Mouse (Mus musculus) embryonic facial prominence, embryonic 14.5 days (tissue): Measurements from ENCODE around the gene Pitpnc1. TPM values are rescaled to one million over a fixed set of nuclear protein-coding genes. Genes with fewer than 3 reads are reported as not detected.

Experiments used
- ATAC-seq: fragments of 200-750 bp; cut with Nextera tagmentation; 2 replicates; pipeline ENCODE4 v1.8.0; 2017; ENCODE audit warnings: low read depth, moderate number of reproducible peaks, moderate TSS enrichment
- DNase-seq: peaks from one replicate; pipeline ENCODE4 v3.0.0-alpha.2; 2015; ENCODE audit warnings: low spot score
- H3K27ac ChIP-seq: fragments of 300-500 bp; sonication (generic); replicated peaks from 2 replicates; pipeline ENCODE4 v1.5.1; 2014; ENCODE audit warnings: low read depth, mild to moderate bottlenecking, low read length, moderate library complexity
- H3K27me3 ChIP-seq: fragments of 300-500 bp; sonication (generic); replicated peaks from 2 replicates; pipeline ENCODE4 v1.6.1; 2014; ENCODE audit warnings: low read length; ENCODE audit not compliant: control insufficient read depth, insufficient read depth
- H3K36me3 ChIP-seq: fragments of 300-500 bp; sonication (generic); 2 replicates; pipeline ENCODE4 v1.6.1; 2014; ENCODE audit warnings: low read length, mixed read lengths; ENCODE audit not compliant: control insufficient read depth, insufficient read depth
- H3K4me1 ChIP-seq: fragments of 300-500 bp; sonication (generic); 2 replicates; pipeline ENCODE4 v1.6.1; 2014; ENCODE audit warnings: antibody characterized with exemption, low read length; ENCODE audit not compliant: control insufficient read depth, insufficient read depth
- H3K4me2 ChIP-seq: fragments of 300-500 bp; sonication (generic); 2 replicates; pipeline ENCODE4 v1.6.1; 2014; ENCODE audit warnings: low read depth, mild to moderate bottlenecking, low read length, moderate library complexity, mixed read lengths
- H3K4me3 ChIP-seq: fragments of 300-500 bp; sonication (generic); 2 replicates; pipeline ENCODE4 v1.5.1; 2014; ENCODE audit warnings: low read depth, mild to moderate bottlenecking, low read length
- H3K9ac ChIP-seq: fragments of 300-500 bp; sonication (generic); 2 replicates; pipeline ENCODE4 v1.6.1; 2014; ENCODE audit warnings: low read depth, mild to moderate bottlenecking, low read length, moderate library complexity, mixed read lengths
- H3K9me3 ChIP-seq: fragments of 300-500 bp; sonication (generic); 2 replicates; pipeline ENCODE4 v1.6.1; 2016; ENCODE audit warnings: low read length; ENCODE audit not compliant: control insufficient read depth
- WGBS: fragments of 180-500 bp; shearing (Covaris S2); extraction: QIAGEN DNeasy Blood & Tissue Kit; methylation state at CpG from one replicate; pipeline ENCODE4 v1.1.7; 2014; 5-methylcytosine and 5-hydroxymethylcytosine counted together
- polyA plus RNA-seq: library from polyadenylated mRNA; unstranded; fragments of >200 nt; fragmentation: Nextera tagmentation; extraction: Ambion mirVana; gene quantifications from 2 replicates; pipeline ENCODE4 v1.2.1, GENCODE M21; 2014

Pitpnc1 gene
- polyA plus RNA-seq, 1 experiment from 2014 or later, result 20.6 TPM

- Histone ChIP-seq H3K27ac (no peak overlapping the region), H3K9me3 (no peaks in the 10 kb centered on the region), H3K9ac (no peak overlapping the region), H3K4me1 (no peaks in the 10 kb centered on the region), H3K4me3 (no peak overlapping the region), H3K36me3 (no peaks in the 10 kb centered on the region), H3K27me3 (no peaks in the 10 kb centered on the region), H3K4me2 (no peak overlapping the region)
- DNase-seq (no peak), ATAC-seq (no peak)
- 93% methylated on average over 7 of the region's 7 CpGs for WGBS
These were observed 188.0 kb downstream of the Pitpnc1 start for GRCm38 (mm10) chr11:107282481-107282880.

- no peaks in the 10 kb centered on the region for H3K9me3 ChIP-seq
- DNase-seq (no peak), ATAC-seq (no peak)
- H3K36me3 ChIP-seq, result no peaks in the 10 kb centered on the region
- 14% methylated on average over 8 of the region's 8 CpGs for WGBS
- H3K4me3 ChIP-seq, result no peak overlapping the region
- H3K4me1 ChIP-seq, result no peaks in the 10 kb centered on the region
- no peaks in the 10 kb centered on the region for H3K27me3 ChIP-seq
- H3K27ac ChIP-seq, result no peak overlapping the region
- H3K4me2 ChIP-seq, result no peak overlapping the region
- H3K9ac ChIP-seq, result no peak overlapping the region
These were observed 191.2 kb downstream of the Pitpnc1 start for GRCm38 (mm10) chr11:107279258-107279657.

DNA sequence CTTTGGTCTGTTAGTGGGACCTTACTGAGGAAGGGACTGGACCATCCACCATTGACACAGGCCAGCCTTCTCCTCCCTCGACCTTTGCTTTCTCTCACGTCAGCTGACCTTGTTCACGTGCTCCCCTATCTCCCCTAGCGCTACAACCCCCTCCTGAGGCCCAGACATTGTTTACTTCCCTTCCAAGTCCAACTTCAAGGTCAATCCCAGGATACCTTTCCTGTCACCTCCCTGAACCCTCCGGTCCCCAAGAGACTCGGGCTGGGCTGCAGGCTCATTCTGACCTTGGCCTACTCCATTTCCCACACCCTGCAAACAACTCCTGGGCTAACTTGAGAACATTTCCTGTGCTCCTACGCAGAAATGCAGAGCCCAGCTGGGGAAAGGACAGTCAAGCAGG, 193.6 kb downstream of the Pitpnc1 start:
- no peak overlapping the region for H3K9ac ChIP-seq
- H3K27me3 ChIP-seq, result no peaks in the 10 kb centered on the region
- no peak overlapping the region for H3K4me3 ChIP-seq
- H3K27ac ChIP-seq, result no peak overlapping the region
- no peak overlapping the region for H3K4me2 ChIP-seq
- H3K9me3 ChIP-seq, result no peaks in the 10 kb centered on the region
- ATAC-seq (no peak), DNase-seq (no peak)
- 63% methylated on average over 7 of the region's 7 CpGs for WGBS
- H3K36me3 ChIP-seq, result no peaks in the 10 kb centered on the region
- peaks cover 9% of the 10 kb centered on the region for H3K4me1 ChIP-seq

DNA sequence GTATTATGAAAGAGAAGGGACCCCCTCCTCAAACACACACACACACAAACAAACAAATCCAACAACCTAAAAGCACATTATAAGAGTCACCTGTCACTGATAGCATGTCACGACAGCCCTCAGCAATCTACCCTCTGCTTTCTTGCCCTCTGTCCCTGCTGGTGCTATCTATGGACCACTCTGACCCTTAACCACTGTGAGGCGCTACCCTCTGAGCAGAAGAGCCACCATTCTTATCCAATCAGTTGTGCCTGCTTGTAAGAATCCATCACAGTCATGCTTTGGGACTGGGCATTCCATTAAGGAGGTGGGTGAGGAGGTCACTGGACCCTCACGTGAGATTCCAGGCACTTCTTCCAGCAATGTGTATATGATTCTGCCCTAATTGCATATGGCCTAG, 194.2 kb downstream of the Pitpnc1 start:
- H3K9ac ChIP-seq, result no peak overlapping the region
- no peak overlapping the region for H3K4me3 ChIP-seq
- H3K27me3 ChIP-seq, result no peaks in the 10 kb centered on the region
- no peak overlapping the region for H3K27ac ChIP-seq
- H3K9me3 ChIP-seq, result no peaks in the 10 kb centered on the region
- DNase-seq, result no peak
- WGBS, result 66% methylated on average over 3 of the region's 3 CpGs
- no peak overlapping the region for H3K4me2 ChIP-seq
- peaks cover 9% of the 10 kb centered on the region for H3K4me1 ChIP-seq
- ATAC-seq, result no peak
- H3K36me3 ChIP-seq, result no peaks in the 10 kb centered on the region

- Histone ChIP-seq H3K4me1 (peaks cover 9% of the 10 kb centered on the region), H3K9ac (no peak overlapping the region), H3K27ac (no peak overlapping the region), H3K4me3 (no peak overlapping the region), H3K36me3 (no peaks in the 10 kb centered on the region), H3K4me2 (no peak overlapping the region), H3K9me3 (no peaks in the 10 kb centered on the region), H3K27me3 (no peaks in the 10 kb centered on the region)
- peak; percentile 57 for DNase-seq
- 32% methylated on average over 6 of the region's 6 CpGs for WGBS
- ATAC-seq, result no peak
These were observed 194.6 kb downstream of the Pitpnc1 start for GRCm38 (mm10) chr11:107275902-107276301.

- no peak for DNase-seq
- H3K36me3 ChIP-seq, result no peaks in the 10 kb centered on the region
- H3K4me3 ChIP-seq, result no peak overlapping the region
- H3K4me2 ChIP-seq, result no peak overlapping the region
- ATAC-seq, result no peak
- peaks cover 9% of the 10 kb centered on the region for H3K4me1 ChIP-seq
- H3K27me3 ChIP-seq, result no peaks in the 10 kb centered on the region
- H3K27ac ChIP-seq, result no peak overlapping the region
- 65% methylated on average over 9 of the region's 9 CpGs for WGBS
- no peaks in the 10 kb centered on the region for H3K9me3 ChIP-seq
- H3K9ac ChIP-seq, result no peak overlapping the region
These were observed 196.3 kb downstream of the Pitpnc1 start for GRCm38 (mm10) chr11:107274206-107274605.

DNA sequence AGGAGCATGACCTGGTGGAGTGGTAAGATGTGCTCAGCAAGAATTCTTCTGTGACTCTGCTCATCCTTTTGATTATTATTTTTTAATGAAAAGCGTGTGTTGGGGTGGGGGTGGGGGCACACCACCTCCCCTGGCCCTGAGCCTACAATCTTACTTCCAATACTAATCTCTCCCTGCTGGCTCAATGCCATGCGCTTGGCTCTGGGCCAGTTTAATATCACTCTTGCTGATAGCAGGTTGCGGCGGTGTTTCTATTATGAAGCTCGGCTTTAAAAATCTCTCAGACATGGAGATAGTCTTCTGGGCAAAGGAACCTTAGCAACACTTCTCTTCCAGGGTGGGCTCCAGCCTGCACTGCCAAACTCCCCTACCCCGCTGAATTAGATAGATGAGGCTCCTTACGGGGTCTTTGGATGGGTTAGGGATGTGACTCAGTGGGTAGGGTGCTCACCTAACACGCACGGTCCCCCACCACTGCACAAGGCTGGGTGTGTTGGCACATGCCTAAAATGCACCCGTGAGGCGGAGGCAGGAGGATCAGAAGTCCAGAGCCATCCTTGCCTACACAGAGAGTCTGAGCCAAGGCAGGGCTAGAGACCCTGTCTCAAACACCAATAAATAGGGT, 198.0 kb downstream of the Pitpnc1 start:
- Histone ChIP-seq H3K4me1 (peaks cover 9% of the 10 kb centered on the region), H3K4me2 (no peak overlapping the region), H3K4me3 (no peak overlapping the region), H3K36me3 (no peaks in the 10 kb centered on the region), H3K27ac (no peak overlapping the region; the same call in 1 of the 2 replicates), H3K9ac (no peak overlapping the region), H3K9me3 (0 out of 2 replicates have a peak, but pooled peaks cover 7% of the 10 kb centered on the region), H3K27me3 (no peaks in the 10 kb centered on the region)
- DNase-seq (peak; percentile 82), ATAC-seq (peak; percentile 37; the same call in 1 of the 2 replicates)
- 69% methylated on average over 11 of the region's 11 CpGs for WGBS

DNA sequence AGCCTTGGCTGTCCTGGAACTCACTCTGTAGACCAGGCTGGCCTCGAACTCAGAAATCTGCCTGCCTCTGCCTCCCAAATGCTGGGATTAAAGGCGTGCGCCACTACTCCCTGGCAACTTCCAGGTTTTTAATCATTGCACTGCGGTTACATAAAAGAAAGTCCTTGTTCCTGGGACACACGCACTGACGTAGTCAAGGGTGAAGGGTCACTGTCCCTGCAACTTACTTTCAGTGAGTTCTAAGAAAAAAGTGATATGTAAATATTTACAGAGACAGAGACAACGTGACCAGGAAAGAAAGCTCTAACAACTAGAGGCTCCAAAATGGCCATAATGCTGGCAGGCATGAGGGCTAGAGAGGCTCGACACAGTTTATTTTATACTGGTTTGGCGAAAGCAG, 199.9 kb downstream of the Pitpnc1 start:
- Histone ChIP-seq H3K4me3 (no peak overlapping the region), H3K36me3 (no peaks in the 10 kb centered on the region), H3K9ac (no peak overlapping the region), H3K9me3 (0 out of 2 replicates have a peak, but pooled peaks cover 7% of the 10 kb centered on the region), H3K27me3 (no peaks in the 10 kb centered on the region), H3K27ac (no peak overlapping the region), H3K4me2 (no peak overlapping the region), H3K4me1 (peaks cover 9% of the 10 kb centered on the region)
- DNase-seq (no peak), ATAC-seq (no peak)
- 87% methylated on average over 9 of the region's 9 CpGs for WGBS

- Histone ChIP-seq H3K36me3 (no peaks in the 10 kb centered on the region), H3K4me3 (no peak overlapping the region), H3K27me3 (no peaks in the 10 kb centered on the region), H3K9me3 (0 out of 2 replicates have a peak, but pooled peaks cover 7% of the 10 kb centered on the region), H3K4me1 (peaks cover 10% of the 10 kb centered on the region), H3K9ac (no peak overlapping the region), H3K4me2 (no peak overlapping the region), H3K27ac (no peak overlapping the region)
- WGBS, result 99% methylated on average over 3 of the region's 3 CpGs
- ATAC-seq (no peak), DNase-seq (no peak)
These were observed 203.0 kb downstream of the Pitpnc1 start for GRCm38 (mm10) chr11:107267522-107267921.
